Mouse (Mus musculus): ENCODE measurements around the gene Glod4.
A peak's percentile ranks its signal among the peaks of the same experiment; 100 is the strongest.

DNA sequence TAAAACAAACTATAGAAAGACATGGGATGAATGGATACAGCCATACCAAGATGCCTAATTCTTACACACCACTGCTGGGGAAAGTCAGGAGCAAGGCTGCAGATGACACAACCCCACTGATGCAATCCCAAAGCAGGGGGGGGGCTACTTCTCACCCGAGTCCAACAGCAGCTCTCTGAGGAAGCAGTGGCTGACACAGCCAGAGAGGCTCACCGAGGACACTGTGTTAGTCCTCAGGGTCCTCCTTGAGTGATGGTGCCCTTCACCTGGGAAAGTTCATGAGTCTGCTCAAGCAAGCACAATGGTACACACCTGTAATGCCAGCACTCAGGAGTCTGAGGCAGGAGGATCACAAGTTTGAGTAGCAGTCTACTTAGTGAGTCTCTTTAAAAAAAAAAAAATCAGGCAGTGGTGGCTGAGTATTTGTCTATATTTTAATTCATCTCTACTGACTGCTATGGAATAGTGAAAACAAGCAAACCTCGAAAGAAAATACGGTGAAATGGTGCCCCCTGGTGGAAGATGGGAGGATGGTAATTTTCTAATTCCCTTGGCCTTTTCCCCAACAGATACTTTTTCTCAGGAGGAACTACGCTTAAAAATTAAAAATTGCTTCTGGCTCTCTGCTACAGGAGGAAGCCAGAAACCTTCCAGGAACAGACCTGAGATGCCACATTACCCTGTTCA lies 76.3 kb downstream of the Glod4 start:
- no peak for TF ChIP-seq POLR2A (IDR thresholded peaks at IDR 0.05; ENCODE audit: low read depth, low read length)
- TF ChIP-seq CTCF (IDR thresholded peaks at IDR 0.05; ENCODE audit: extremely low read depth, insufficient read length, insufficient replicate concordance, low read depth, low read length), result 0 out of 2 replicates have a peak, but pooled peaks have one; percentile 4

Data from small intestine, adult 2 months (tissue).